Mouse (Mus musculus) left cerebral cortex, adult 18-20 months (tissue): ENCODE data around the gene Olfr105-ps. TPM values are rescaled to one million over a fixed set of nuclear protein-coding genes. Genes with fewer than 3 reads are reported as not detected.

Experiments used
- DNase-seq, 2 experiments: peaks; one replicate each; pipeline ENCODE4 v3.0.0; 2021 to 2022; ENCODE audit warnings: low spot score in 2 of 2, mixed read lengths in 1 of 2
- long read RNA-seq, 2 experiments: library from polyadenylated mRNA; stranded (forward); transcript quantifications; one replicate each; pipeline ENCODE4 v2.0.0; 2021
- total RNA-seq, 2 experiments: library from RNA; stranded (reverse); gene quantifications; 2 replicates each; pipeline ENCODE4 v1.2.3; 2021

The Olfr105-ps gene
- total RNA-seq: not detected
- long read RNA-seq, experiment 1: 0 reads
- long read RNA-seq, experiment 2: 0 reads

DNA sequence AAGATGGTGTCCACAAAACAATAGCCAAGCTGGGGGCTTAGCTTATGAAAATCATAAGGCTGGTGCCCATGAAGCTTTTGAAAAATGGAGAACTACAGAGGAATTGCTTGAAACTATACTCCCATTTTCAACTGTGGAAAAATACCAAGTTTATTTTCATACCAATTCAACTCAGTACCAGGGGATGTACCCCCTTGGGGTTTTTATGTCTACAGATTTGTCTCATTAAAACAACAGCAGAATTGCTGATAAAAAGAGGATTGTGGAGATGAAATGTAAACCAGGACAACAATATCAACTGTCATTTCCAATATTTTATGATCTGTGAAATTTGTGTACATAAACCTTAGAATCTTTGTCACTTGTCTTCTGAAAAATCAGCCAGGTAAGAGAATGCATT, at the start of gene Olfr105-ps:
TSS of gene Olfr105-ps (plus strand) at position 301 of the 400 bp plus-strand sequence.
- no peak for DNase-seq

GRCm38 (mm10) chr17:37339598-37339997, 39.2 kb upstream of the Olfr105-ps start, which contains the start of gene Olfr103:
Gene Olfr103 (minus strand): TSS chr17:37339698.
- no peak for DNase-seq

- no peak for DNase-seq
These were observed 19.6 kb upstream of the Olfr105-ps start, which contains the start of gene Olfr104-ps for GRCm38 (mm10) chr17:37359282-37359681. Gene Olfr104-ps (plus strand): TSS chr17:37359582.

- no peak for DNase-seq
These were observed 11.3 kb downstream of the Olfr105-ps start, which contains the start of gene Olfr106-ps for GRCm38 (mm10) chr17:37390093-37390492. Gene Olfr106-ps (plus strand): TSS chr17:37390393.

DNA sequence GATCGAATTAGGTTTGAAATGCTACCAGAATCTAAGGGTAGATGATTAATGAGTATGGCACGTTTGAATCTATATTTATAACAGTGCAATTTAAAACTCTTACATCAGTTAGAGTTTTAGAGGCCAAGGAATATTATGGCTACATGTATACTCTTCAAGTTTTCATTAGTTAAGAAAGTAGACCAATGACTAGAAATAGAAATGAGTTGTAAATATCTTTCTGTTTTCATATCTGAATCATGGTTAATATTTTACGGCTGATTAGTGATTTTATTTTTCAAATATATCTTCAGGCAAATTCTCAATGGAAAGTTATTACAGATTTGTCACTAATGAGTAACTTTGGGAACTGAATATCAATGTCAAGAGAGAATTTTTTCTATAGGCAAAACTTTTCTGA, 20.1 kb downstream of the Olfr105-ps start, which contains the start of gene Olfr107:
TSS of gene Olfr107 (plus strand) at position 301 of the 400 bp plus-strand sequence.
- no peak for DNase-seq

DNA sequence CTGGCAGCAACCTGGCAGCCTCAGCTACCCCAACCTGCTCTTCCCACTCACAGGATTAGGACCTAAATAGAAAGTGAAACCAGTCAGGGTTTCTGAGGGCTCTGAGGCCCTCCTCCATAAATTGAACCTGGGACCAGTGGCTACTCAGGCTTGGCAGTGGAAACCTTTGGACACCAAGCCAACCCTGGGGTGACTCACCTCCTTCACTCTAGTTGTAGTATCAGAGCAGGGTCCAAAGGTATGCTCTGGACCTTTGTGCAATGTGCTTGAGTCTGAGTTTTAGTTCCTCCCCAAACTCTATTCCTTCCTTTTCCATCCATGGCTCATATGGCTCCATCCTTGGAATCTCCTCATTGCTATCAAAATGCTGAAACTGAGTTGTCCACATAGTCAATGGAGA, 34.5 kb downstream of the Olfr105-ps start:
- DNase-seq: no peak

Other genes with a start within 250 kb of the Olfr105-ps start
- gene Olfr93, start 217.5 kb upstream of the Olfr105-ps start, total RNA-seq: not detected
- not detected for gene Ubd, start 185.1 kb upstream of the Olfr105-ps start, total RNA-seq
- gene Olfr94, start 178.0 kb upstream of the Olfr105-ps start, total RNA-seq: not detected
- gene Olfr95, start 165.9 kb upstream of the Olfr105-ps start, total RNA-seq: not detected
- gene Olfr96, start 158.9 kb upstream of the Olfr105-ps start, total RNA-seq: not detected
- not detected for gene Olfr97, start 141.7 kb upstream of the Olfr105-ps start, total RNA-seq
- not detected for gene Olfr98, start 115.3 kb upstream of the Olfr105-ps start, total RNA-seq
- gene H2-M3, start 108.8 kb upstream of the Olfr105-ps start, total RNA-seq: 1 to 10 TPM; 3.8 to 4.6 TPM
- not detected for gene Olfr99, start 95.6 kb upstream of the Olfr105-ps start, total RNA-seq
- not detected for gene Olfr101, start 74.7 kb upstream of the Olfr105-ps start, total RNA-seq
- gene Olfr102, start 62.0 kb upstream of the Olfr105-ps start, total RNA-seq: not detected
- gene Olfr103, start 39.3 kb upstream of the Olfr105-ps start, total RNA-seq: not detected
- gene Olfr104-ps, start 19.5 kb upstream of the Olfr105-ps start, total RNA-seq: not detected
- gene Olfr106-ps, start 11.4 kb downstream of the Olfr105-ps start, total RNA-seq: not detected
- not detected for gene Olfr107, start 20.2 kb downstream of the Olfr105-ps start, total RNA-seq
- gene Olfr108, start 66.4 kb downstream of the Olfr105-ps start, total RNA-seq: not detected
- gene Olfr109, start 79.9 kb downstream of the Olfr105-ps start, total RNA-seq: not detected
- gene H2-M2, start 104.5 kb downstream of the Olfr105-ps start, total RNA-seq: not detected
- not detected for gene Olfr110, start 113.4 kb downstream of the Olfr105-ps start, total RNA-seq
- gene Olfr111, start 129.0 kb downstream of the Olfr105-ps start, total RNA-seq: under 1 TPM in 1 of 2 experiments, not detected in 1; 0.19 TPM
- not detected for gene Olfr112, start 190.4 kb downstream of the Olfr105-ps start, total RNA-seq
- not detected for gene Olfr113, start 198.6 kb downstream of the Olfr105-ps start, total RNA-seq
- not detected for gene Olfr114, start 213.7 kb downstream of the Olfr105-ps start, total RNA-seq
- gene Olfr115, start 248.1 kb downstream of the Olfr105-ps start, total RNA-seq: not detected
- not detected for gene Olfr116, start 248.2 kb downstream of the Olfr105-ps start, total RNA-seq